Mouse (Mus musculus) right cerebral cortex, adult 18-20 months (tissue): ENCODE data around the gene Macrod2.

Experiments used
- DNase-seq: peaks from one replicate; pipeline ENCODE4 v3.0.0; 2022; ENCODE audit warnings: mixed read lengths

Macrod2 gene

GRCm38 (mm10) chr2:142403394-142403793 is 2008.3 kb downstream of the Macrod2 start:
- peak; percentile 68 for DNase-seq

GRCm38 (mm10) chr2:142404321-142404720 is 2009.2 kb downstream of the Macrod2 start:
- DNase-seq = no peak

GRCm38 (mm10) chr2:142407341-142407740 is 2012.2 kb downstream of the Macrod2 start:
- no peak for DNase-seq

GRCm38 (mm10) chr2:142410124-142410523 is 2015.0 kb downstream of the Macrod2 start:
- DNase-seq = no peak

- no peak for DNase-seq
Observed at GRCm38 (mm10) chr2:142433126-142433525, 2038.0 kb downstream of the Macrod2 start.

- DNase-seq = no peak
Observed at GRCm38 (mm10) chr2:142434731-142435130, 2039.6 kb downstream of the Macrod2 start.

GRCm38 (mm10) chr2:142437606-142438461 is 2042.7 kb downstream of the Macrod2 start:
- peak; percentile 48 for DNase-seq
